30 mouse cellular contexts compared by ENCODE assay signal in genomic region chr6:137901255-137901654, GRCm38 (mm10).
DNase-seq lines count a peak whose midpoint lies in the region; ATAC-seq and TF ChIP-seq lines count a peak whose summit lies in the region.
"Had no signal": no experiment of that assay in that cellular context is flagged by ENCODE, and none has a peak within 500 bp of the region (broad histone marks: within the 10 kb centered on the region; RNA-seq: fewer than 3 reads in every experiment).

No protein-coding gene starts in this region.

- TF ChIP-seq CTCF in lung, postnatal 0 days (IDR thresholded peaks at IDR 0.05): no peak

- no peak overlapping the region for H3K9ac ChIP-seq in lung, postnatal 0 days (replicated peaks; ENCODE audit: low read depth)
- no peak overlapping the region for H3K9ac ChIP-seq in stomach, embryonic 16.5 days (ENCODE audit: low read length)
- H3K9ac ChIP-seq: embryonic facial prominence, embryonic 13.5 days; forebrain, postnatal 0 days; heart, embryonic 12.5 days; limb, embryonic 12.5 days; liver, postnatal 0 days; stomach, embryonic 15.5 days had no signal

- H3K27ac ChIP-seq in lung, postnatal 0 days (ENCODE audit: low read length): no peak overlapping the region
- no peak overlapping the region; the same call in 1 of the 2 replicates for H3K27ac ChIP-seq in stomach, embryonic 16.5 days (ENCODE audit: low read length)
- H3K27ac ChIP-seq: embryonic facial prominence, embryonic 13.5 days; hindbrain, postnatal 0 days; kidney, postnatal 0 days; layer of hippocampus, adult 2 months; limb, embryonic 12.5 days; stomach, embryonic 15.5 days had no signal

- H3K4me1 ChIP-seq in lung, postnatal 0 days (ENCODE audit: insufficient read depth, low read depth, low read length): 0 out of 2 replicates have a peak, but pooled peaks cover 2% of the 10 kb centered on the region
- no peaks in the 10 kb centered on the region for H3K4me1 ChIP-seq in stomach, embryonic 16.5 days (ENCODE audit: control insufficient read depth, insufficient read depth, low read length)
- H3K4me1 ChIP-seq: embryonic facial prominence, embryonic 13.5 days; heart, embryonic 12.5 days; limb, embryonic 12.5 days; stomach, embryonic 15.5 days had no signal

- H3K4me2 ChIP-seq in lung, postnatal 0 days (replicated peaks; ENCODE audit: low read depth, low read length): no peak overlapping the region
- H3K4me2 ChIP-seq in stomach, embryonic 16.5 days (ENCODE audit: low read depth, low read length): no peak overlapping the region
- H3K4me2 ChIP-seq: embryonic facial prominence, embryonic 13.5 days; heart, embryonic 12.5 days; limb, embryonic 12.5 days; liver, embryonic 11.5 days; stomach, embryonic 15.5 days had no signal

- peak; percentile 18 for DNase-seq in kidney, postnatal 10 days
- DNase-seq in kidney, postnatal 36 days: no peak
- peak; percentile 56 for DNase-seq in gonadal fat pad, adult 2 months (ENCODE audit: low read depth)
- peak; percentile 87 for DNase-seq in lung, postnatal 0 days (ENCODE audit: low spot score)
- DNase-seq in adrenal gland, postnatal 14 days: no peak
- no peak for DNase-seq in layer of hippocampus, postnatal 14 days (ENCODE audit: low spot score in 2 of 2)
- DNase-seq: cerebellum, adult 11-12 months; cerebellum, postnatal 14 days; forebrain, postnatal 0 days; gastrocnemius, postnatal 14 days; heart, adult 18-20 months; heart, postnatal 14 days; layer of hippocampus, postnatal 36 days; liver, postnatal 0 days; midbrain, embryonic 14.5 days; retina, postnatal 1 day; right cerebral cortex, postnatal 4 days; thymus, adult 2 months had no signal

- TF ChIP-seq EP300 in lung, postnatal 0 days (IDR thresholded peaks at IDR 0.05): peak; percentile 74; the same call in 1 of the 2 replicates

- H3K9me3 ChIP-seq in lung, postnatal 0 days (ENCODE audit: low read length): no peaks in the 10 kb centered on the region
- no peaks in the 10 kb centered on the region for H3K9me3 ChIP-seq in stomach, embryonic 16.5 days (replicated peaks; ENCODE audit: control insufficient read depth, low read length)
- H3K9me3 ChIP-seq: embryonic facial prominence, embryonic 13.5 days; heart, embryonic 12.5 days; limb, embryonic 12.5 days; stomach, embryonic 15.5 days had no signal

- no peaks in the 10 kb centered on the region for H3K27me3 ChIP-seq in lung, postnatal 0 days (replicated peaks; ENCODE audit: insufficient read depth, low read length)
- H3K27me3 ChIP-seq in stomach, embryonic 16.5 days (ENCODE audit: control insufficient read depth, insufficient read depth, low read length): no peaks in the 10 kb centered on the region
- H3K27me3 ChIP-seq: embryonic facial prominence, embryonic 13.5 days; heart, embryonic 12.5 days; limb, embryonic 12.5 days; stomach, embryonic 15.5 days had no signal

- ATAC-seq in lung, postnatal 0 days: peak; percentile 86
- peak; percentile 60; the same call in 1 of the 2 replicates for ATAC-seq in stomach, embryonic 16.5 days (ENCODE audit: insufficient read depth, low FRiP score)
- ATAC-seq in erythroid progenitor cell, adult 5-6 weeks (replicated peaks; ENCODE audit: low FRiP score, poor library complexity, severe bottlenecking): no peak
- ATAC-seq: CD4-positive, CD25-positive, alpha-beta regulatory T cell, adult 4 months; forebrain, postnatal 0 days; hindbrain, postnatal 0 days; intestine, embryonic 16.5 days; liver, postnatal 0 days had no signal

- WGBS in lung, postnatal 0 days: 57% methylated on average over 5 of the region's 5 CpGs
- 69% methylated on average over 5 of the region's 5 CpGs for WGBS in stomach, embryonic 16.5 days

- H3K36me3 ChIP-seq in lung, postnatal 0 days (ENCODE audit: insufficient read depth, low read length): no peaks in the 10 kb centered on the region
- no peaks in the 10 kb centered on the region for H3K36me3 ChIP-seq in stomach, embryonic 16.5 days (ENCODE audit: control insufficient read depth, insufficient read depth, low read length)
- H3K36me3 ChIP-seq: embryonic facial prominence, embryonic 13.5 days; heart, embryonic 12.5 days; limb, embryonic 12.5 days; stomach, embryonic 15.5 days had no signal

- H3K4me3 ChIP-seq in lung, postnatal 0 days (ENCODE audit: low read depth, low read length): no peak overlapping the region
- H3K4me3 ChIP-seq in stomach, embryonic 16.5 days (replicated peaks; ENCODE audit: low read length): no peak overlapping the region
- H3K4me3 ChIP-seq: embryonic facial prominence, embryonic 13.5 days; heart, embryonic 12.5 days; layer of hippocampus, adult 2 months; limb, embryonic 12.5 days; stomach, embryonic 15.5 days had no signal

Comparison
In these comparisons a context has a peak if more than half of its experiments do, and no peak if none do; other contexts are left out.
1. DNase-seq: peak in kidney, postnatal 10 days (single experiment), gonadal fat pad, adult 2 months (single experiment) and lung, postnatal 0 days (single experiment); none in kidney, postnatal 36 days (0 of 2), adrenal gland, postnatal 14 days (single experiment) and layer of hippocampus, postnatal 14 days (0 of 2).